Mouse (Mus musculus) kidney, postnatal 4 days (tissue): ENCODE results near the gene Zdhhc1.

Experiments
- DNase-seq, 2 experiments: peaks; one replicate each; pipeline ENCODE4 v3.0.0; 2021; ENCODE audit warnings: mixed read lengths in 2 of 2

Zdhhc1 gene

DNA sequence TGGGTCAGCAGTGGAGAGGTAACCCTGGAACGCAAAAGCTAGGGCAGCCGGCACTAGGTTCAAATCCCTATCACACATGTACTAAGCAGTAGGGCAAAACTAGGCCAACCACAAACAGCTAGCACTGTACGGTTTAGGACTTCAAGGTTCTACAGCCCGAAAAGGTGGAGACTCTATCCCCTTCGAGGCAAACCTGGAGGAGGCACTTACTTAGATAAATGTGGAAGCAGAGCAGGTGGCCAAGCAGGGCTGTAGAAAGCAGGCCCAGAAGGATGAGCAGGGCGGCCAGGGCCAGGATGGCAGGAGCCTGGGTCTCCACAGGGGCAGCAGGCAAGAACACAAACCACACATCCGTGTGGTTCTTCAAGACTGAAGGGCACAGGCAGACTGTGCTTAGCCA is 20.5 kb downstream of the Zdhhc1 start:
- DNase-seq = no peak

- DNase-seq = no peak
Observed at GRCm38 (mm10) chr8:105475742-105476141, 21.0 kb downstream of the Zdhhc1 start.

GRCm38 (mm10) chr8:105475254-105475653 is 21.4 kb downstream of the Zdhhc1 start:
- peak in 1 of 2 experiments; percentile 53 for DNase-seq

DNA sequence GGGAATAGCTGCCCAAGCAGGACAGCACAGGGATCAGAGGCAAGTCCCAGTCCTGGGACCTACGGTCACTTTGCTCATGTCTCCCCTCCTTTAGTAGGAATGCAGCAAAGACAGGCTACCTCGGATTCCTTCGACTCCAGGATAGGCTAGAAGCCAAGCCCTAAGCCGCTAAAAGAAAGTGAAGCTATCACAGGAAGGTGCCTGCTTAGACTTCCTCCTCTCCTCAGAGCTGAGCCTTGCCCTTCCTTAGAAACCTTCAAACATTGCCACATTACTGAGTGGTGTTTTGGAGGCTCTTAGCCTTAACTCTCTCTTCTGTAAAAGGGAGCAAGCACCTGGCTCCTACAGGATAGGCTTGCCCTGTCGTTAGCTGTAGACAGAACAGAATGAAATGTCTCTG is 22.0 kb downstream of the Zdhhc1 start:
- no peak for DNase-seq

GRCm38 (mm10) chr8:105473816-105474606 is 22.7 kb downstream of the Zdhhc1 start:
- DNase-seq = peak; percentile 67 to 79

DNA sequence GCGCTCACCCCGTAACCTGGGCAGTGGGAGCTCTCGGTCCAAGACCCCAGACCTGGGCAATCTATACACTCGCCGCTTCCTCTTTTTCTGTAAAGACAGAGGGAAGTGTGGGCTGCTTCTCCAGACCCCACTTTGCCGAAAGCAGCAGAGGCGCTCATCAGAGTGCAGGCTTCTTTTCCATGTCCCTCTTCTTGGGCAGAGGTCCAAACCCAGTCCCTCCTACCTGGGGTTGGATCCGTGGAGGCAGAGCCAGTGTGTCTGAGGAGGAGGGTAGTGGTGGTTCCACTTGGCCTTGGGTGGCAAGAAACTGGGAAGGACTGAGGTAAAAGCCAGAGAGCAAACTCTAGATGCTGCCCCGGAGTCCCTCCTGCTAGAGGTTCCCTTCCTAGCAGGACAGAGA is 23.7 kb downstream of the Zdhhc1 start:
- DNase-seq = no peak

GRCm38 (mm10) chr8:105472414-105472932 is 24.2 kb downstream of the Zdhhc1 start:
- DNase-seq = no peak

DNA sequence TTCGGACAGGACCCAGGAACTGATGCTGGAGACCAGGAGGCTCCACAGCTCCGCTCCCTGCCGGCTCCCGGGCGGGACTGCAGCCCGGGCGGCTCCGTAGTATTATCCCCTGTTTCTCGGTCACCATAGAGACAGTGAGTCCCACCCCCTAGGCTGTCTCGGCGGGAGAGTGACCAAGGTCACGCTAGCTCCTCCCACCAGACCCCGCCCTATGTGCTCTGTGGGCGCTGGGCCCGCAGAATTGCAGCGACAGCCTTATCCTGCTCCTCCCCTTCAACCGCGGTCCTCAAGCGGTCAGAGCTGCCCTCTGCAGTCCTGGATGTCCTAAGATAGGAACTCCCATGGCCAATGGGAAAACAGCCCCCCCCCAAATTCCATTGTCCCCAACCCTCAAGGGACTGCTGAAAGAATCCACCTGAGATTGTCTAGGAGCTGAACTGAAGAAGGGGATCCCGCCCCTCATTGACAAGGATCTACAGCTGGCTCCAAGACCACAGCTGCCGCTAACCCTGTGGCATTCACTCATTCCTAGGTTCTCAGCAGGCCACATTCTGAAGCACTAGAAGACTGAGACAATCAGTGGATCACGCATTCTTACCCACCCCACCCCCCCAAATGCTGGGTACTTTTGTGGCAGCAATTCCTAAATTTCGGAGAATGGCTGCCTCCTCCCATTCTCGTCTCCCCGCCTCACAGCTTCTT is 25.2 kb downstream of the Zdhhc1 start, which contains the start of gene Tppp3:
TSS of gene Tppp3 (minus strand) at position 213 of the 702 bp plus-strand sequence.
- peak; percentile 97 for DNase-seq

DNA sequence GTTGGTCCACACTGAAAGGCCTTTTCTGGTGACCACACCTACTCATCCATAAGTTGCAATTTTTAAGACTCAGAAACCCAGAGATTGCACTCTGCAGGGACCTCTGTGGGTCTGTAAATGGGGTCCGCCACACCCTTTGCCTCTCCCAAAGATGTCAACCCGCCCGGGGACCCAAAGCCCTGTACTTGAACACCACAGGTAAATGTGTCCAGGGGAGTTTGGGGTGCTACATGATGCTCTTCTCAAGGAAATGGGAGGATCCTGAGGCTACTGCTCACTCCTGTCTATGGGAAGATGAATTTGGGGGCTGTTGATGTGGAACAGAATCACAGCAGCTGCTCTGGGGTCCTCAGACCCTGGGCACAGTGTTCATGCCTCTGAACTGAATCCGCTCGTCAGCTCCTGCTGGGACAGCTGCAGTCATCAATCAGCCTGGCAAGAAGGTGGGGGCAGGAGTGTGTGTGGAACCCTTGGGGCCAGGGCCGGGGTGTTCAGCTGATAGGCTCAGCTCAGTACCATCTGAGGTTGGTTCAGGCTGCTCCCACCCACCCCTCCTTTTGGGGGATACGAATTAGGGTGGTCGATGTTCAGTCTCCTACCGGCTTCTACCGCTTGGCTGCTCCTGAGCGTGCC is 25.9 kb downstream of the Zdhhc1 start:
- no peak for DNase-seq

- DNase-seq = no peak
Observed at GRCm38 (mm10) chr8:105470262-105470661, 26.4 kb downstream of the Zdhhc1 start.

GRCm38 (mm10) chr8:105469816-105470215 is 26.9 kb downstream of the Zdhhc1 start:
- DNase-seq = no peak

- no peak for DNase-seq
Observed at GRCm38 (mm10) chr8:105469041-105469695, 27.5 kb downstream of the Zdhhc1 start.

DNA sequence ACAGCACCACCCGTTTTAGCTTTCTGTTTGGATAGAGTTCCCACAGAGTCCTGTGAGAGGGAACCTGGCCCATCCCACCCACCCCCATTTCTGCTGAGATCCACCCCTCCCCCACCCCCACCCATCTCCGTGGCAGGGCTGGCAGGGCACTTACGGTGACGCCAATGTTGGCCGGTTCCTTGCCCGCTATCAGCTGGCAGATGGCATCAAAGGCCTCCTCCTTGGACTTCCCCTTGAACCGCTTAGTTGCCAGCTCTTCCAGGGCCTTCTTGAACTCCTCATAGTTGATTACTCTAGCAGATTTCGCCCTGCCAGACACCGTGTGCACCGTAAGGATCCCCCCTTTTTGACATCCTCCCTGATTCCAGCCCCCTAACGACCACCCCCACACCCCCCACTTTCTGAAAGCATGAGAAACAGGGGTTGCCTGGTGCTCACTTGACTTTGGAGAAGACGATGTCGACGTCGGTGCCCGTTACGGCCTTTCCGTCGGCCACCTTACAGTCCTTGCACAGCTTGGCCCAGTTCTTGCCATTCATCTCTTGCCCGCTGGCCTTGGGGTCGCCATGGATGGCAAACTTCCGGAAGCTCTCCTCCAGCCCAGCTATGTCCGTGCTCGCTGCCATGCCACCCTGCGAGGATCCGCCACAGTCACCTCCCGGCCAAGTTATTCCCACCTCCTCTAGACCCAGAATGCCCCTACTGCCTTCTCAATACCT is 28.5 kb downstream of the Zdhhc1 start:
- no peak for DNase-seq

GRCm38 (mm10) chr8:105467396-105467985 is 29.2 kb downstream of the Zdhhc1 start:
- no peak for DNase-seq

DNA sequence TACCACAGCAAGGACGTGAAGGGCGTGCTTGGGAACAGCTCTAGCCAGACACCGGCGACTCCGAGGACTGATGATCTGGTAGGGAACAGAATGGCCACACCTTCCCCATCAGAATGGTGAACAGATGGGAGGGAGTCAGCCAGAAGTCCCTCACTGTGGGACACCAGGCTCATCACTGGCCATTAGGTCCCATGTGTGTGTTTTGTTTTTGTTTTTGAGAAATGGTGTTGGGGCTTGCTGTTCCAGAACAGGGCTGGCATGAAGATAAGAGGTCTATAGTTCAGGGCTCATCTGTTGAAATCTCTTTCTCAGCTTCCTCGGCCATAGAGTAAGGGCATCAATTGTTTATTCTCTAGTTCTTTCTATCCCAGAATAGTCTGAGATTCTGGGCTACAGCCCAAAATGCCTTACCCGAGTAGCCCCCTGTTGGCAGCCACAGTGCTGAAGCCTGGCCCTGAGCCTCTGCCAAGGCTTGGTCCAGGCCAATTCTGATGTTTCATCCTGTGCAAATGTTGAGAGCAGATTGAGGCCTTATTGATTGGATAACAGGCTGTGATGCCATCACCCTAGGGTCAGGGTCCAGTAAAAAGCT is 29.9 kb downstream of the Zdhhc1 start:
- no peak for DNase-seq

GRCm38 (mm10) chr8:105466246-105466645 is 30.5 kb downstream of the Zdhhc1 start:
- DNase-seq = no peak

DNA sequence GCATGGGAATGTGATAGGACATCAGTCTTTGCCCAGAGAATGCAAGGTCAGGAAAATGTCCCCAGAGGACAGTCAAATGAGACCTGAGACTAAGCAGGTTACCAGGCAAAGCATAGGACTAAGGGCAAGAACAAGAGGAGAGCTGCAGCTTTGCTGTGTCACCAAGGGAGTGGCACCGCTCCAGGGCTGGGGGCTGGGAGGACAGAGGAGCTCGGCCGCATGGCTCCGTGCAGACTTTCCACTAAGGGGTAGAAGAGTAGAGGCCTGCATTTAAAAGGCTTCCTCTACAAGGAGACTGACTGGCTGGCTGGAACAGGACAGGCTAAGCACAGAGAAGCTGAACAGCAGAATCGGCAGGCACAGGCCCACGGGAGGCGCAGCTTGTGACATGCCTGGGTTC is 32.1 kb downstream of the Zdhhc1 start:
- peak in 1 of 2 experiments; percentile 52 for DNase-seq

GRCm38 (mm10) chr8:105461085-105461803 is 35.5 kb downstream of the Zdhhc1 start:
- DNase-seq = peak in 1 of 2 experiments; percentile 34

DNA sequence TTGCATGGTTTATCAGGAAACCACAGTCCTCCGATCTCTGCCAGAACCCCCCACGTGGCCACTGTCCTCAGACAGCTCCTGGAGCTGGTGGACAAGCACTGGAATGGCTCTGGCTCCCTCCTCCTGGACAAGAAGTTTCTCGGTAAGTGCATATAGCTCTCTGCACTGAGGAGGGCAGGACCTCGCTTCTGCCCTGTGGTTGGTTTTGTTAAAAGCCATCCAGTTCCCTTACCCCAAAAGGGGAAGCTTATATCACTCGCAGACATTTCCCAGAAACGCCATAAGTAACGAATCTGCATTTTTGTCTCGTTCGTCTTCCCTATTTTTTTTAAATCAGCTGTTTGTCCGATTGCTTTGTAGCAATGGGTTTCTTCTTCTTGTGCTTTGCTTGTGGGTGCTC is 41.5 kb downstream of the Zdhhc1 start:
- no peak for DNase-seq

DNA sequence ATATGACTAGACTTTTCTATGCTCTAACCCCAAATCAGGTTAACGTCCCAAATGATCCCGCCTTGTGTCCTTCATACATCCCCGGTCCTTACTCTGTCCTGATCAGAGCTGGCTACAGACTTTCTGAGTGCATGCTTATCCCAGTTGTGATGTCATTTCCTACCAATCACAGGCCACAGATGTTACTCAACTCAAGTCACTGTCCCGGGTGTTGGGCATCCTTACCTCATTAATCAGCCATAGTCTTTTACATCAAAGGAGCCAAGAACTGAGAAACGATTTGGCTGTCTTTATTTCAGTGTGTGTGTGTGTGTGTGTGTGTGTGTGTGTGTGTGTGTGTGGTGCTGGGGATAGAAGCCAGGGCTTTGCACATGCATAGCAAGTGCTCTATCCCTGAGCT is 42.6 kb downstream of the Zdhhc1 start:
- DNase-seq = no peak

GRCm38 (mm10) chr8:105453296-105453695 is 43.4 kb downstream of the Zdhhc1 start:
- DNase-seq = peak in 1 of 2 experiments; percentile 28
